Mouse (Mus musculus): ENCODE measurements around the gene Nhlrc4. TPM values are rescaled to one million over a fixed set of nuclear protein-coding genes. Genes with fewer than 3 reads are reported as not detected.
A peak's percentile ranks its signal among the peaks of the same experiment; 100 is the strongest.

The Nhlrc4 gene
- polyA plus RNA-seq, 1 experiment from 2014 or later: 4.5 TPM

DNA sequence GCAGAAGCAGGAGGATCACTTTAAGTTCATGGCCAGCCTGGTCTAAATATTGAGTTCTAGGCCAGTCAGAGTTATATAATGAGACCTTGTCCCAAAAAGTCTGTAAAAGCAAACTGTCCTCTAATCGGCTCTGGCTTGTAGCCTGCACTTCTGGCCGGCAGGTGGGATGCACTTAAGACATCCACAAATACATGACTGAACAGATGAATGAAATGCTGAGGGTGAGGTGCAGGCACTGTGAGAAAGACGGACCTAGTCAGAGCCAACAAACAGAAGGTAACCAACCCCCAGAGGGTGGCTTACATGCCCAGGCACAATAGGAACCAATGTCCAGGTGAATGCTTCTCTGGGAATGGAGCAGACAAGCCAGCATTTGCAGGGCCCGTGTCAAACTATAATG, 30.5 kb downstream of the Nhlrc4 start:
- WGBS: 66% methylated on average over 4 of the region's 4 CpGs
- TF ChIP-seq EP300 (IDR thresholded peaks at IDR 0.05): no peak
- no peak for TF ChIP-seq CTCF (IDR thresholded peaks at IDR 0.05)
- no peak overlapping the region for H3K9ac ChIP-seq (replicated peaks; ENCODE audit: low read depth)
- ATAC-seq (no peak), DNase-seq (ENCODE audit: low spot score) (no peak)
- peak overlapping the region; percentile 10; the same call in 1 of the 2 replicates for H3K27ac ChIP-seq (ENCODE audit: low read length)
- no peak overlapping the region for H3K4me2 ChIP-seq (replicated peaks; ENCODE audit: low read depth, low read length)
- H3K36me3 ChIP-seq (ENCODE audit: insufficient read depth, low read length): no peaks in the 10 kb centered on the region
- no peaks in the 10 kb centered on the region for H3K27me3 ChIP-seq (replicated peaks; ENCODE audit: insufficient read depth, low read length)
- H3K4me1 ChIP-seq (ENCODE audit: insufficient read depth, low read depth, low read length): peaks cover 8% of the 10 kb centered on the region; the same call in 1 of the 2 replicates
- no peaks in the 10 kb centered on the region for H3K9me3 ChIP-seq (ENCODE audit: low read length)
- no peak overlapping the region for H3K4me3 ChIP-seq (ENCODE audit: low read depth, low read length)

DNA sequence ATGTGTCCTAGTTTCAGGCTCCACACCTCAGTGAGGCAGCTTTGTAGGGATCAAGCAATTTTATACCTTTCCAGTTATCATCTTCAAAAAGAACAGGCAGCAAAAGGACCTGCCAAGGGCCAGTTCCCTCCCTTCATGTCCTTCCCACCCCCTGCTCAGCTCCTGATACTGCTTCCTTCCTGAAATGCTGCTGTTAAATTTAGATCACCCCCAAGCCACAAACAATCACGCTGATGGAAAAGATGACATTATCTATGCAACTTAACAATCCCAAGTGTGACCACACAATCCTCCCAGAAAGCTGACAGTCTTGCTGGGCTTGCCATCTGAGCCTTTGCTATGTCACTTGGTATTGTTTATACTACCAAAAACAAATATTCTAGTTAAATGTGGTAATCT, 30.9 kb downstream of the Nhlrc4 start:
- Histone ChIP-seq H3K4me2 (replicated peaks; ENCODE audit: low read depth, low read length) (0 out of 2 replicates have a peak overlapping the region, but pooled peaks have one; percentile 9), H3K27me3 (replicated peaks; ENCODE audit: insufficient read depth, low read length) (no peaks in the 10 kb centered on the region), H3K4me3 (ENCODE audit: low read depth, low read length) (no peak overlapping the region), H3K9ac (replicated peaks; ENCODE audit: low read depth) (no peak overlapping the region), H3K36me3 (ENCODE audit: insufficient read depth, low read length) (no peaks in the 10 kb centered on the region), H3K9me3 (ENCODE audit: low read length) (no peaks in the 10 kb centered on the region), H3K4me1 (ENCODE audit: insufficient read depth, low read depth, low read length) (peaks cover 8% of the 10 kb centered on the region; the same call in 1 of the 2 replicates), H3K27ac (ENCODE audit: low read length) (peak overlapping the region; percentile 10; the same call in 1 of the 2 replicates)
- DNase-seq (ENCODE audit: low spot score) (peak; percentile 31), ATAC-seq (no peak)
- TF ChIP-seq CTCF (IDR thresholded peaks at IDR 0.05) (no peak), EP300 (IDR thresholded peaks at IDR 0.05) (peak; percentile 56)
- 43% methylated on average over 1 of the region's 1 CpGs for WGBS

DNA sequence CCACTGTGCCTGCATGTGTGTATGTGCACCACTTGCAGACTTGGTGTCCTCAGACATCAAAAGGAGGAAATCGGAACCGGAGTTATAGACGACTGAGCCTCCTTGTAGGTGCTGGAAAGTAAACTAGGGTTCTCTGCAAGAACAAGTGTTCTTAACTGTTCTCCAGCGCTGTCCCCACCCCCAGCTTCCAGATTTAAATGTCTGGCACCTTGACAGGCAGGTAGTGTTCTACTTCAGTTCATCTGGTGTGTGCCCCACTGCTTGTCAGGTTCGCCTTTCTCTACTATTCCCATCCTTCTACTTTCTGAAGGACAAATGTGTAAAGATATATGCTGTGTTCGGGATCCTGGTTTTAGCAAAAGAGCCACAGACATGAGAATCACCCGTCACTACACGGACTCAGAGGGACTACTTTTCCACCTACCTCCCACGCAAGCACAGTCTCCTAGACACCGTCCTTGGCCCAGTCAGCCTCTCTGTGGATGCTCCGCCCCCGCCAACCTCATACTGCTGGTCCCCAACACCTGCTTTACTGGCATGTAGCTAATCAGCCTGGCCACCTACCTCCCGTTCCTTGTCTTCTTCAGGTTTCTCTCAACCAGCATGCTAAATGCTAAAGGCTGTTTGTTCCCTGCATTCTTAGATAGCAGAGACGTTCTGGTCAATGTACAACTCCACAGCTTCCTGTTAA, 31.4 kb downstream of the Nhlrc4 start:
- no peak overlapping the region for H3K27ac ChIP-seq (ENCODE audit: low read length)
- H3K36me3 ChIP-seq (ENCODE audit: insufficient read depth, low read length): no peaks in the 10 kb centered on the region
- no peak overlapping the region for H3K9ac ChIP-seq (replicated peaks; ENCODE audit: low read depth)
- no peak for TF ChIP-seq CTCF (IDR thresholded peaks at IDR 0.05)
- no peak for TF ChIP-seq EP300 (IDR thresholded peaks at IDR 0.05)
- H3K9me3 ChIP-seq (ENCODE audit: low read length): no peaks in the 10 kb centered on the region
- no peaks in the 10 kb centered on the region for H3K27me3 ChIP-seq (replicated peaks; ENCODE audit: insufficient read depth, low read length)
- ATAC-seq (no peak), DNase-seq (ENCODE audit: low spot score) (peak; percentile 49)
- H3K4me3 ChIP-seq (ENCODE audit: low read depth, low read length): no peak overlapping the region
- 62% methylated on average over 14 of the region's 14 CpGs for WGBS
- peaks cover 8% of the 10 kb centered on the region; the same call in 1 of the 2 replicates for H3K4me1 ChIP-seq (ENCODE audit: insufficient read depth, low read depth, low read length)
- H3K4me2 ChIP-seq (replicated peaks; ENCODE audit: low read depth, low read length): 0 out of 2 replicates have a peak overlapping the region, but pooled peaks have one; percentile 9

DNA sequence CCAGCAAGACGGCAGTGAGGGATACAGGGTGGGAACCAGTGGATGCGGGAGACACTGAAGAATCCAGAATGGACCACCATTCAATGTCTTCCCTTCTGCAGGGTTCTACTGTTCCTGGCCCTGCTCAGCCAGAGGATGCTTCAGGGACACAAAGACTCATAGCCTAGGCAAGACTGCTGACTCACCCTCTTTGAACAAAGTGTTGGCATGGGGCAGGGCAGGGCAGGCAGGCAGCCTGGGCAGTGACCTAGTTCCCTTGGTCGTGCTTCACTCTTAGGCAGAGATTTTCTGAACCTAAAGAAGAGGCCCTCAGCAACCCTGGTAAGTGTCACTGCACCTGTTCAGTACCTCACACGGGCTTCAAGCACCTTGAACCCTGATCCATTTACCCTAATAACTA, 32.9 kb downstream of the Nhlrc4 start:
- Histone ChIP-seq H3K4me2 (replicated peaks; ENCODE audit: low read depth, low read length) (no peak overlapping the region), H3K9ac (replicated peaks; ENCODE audit: low read depth) (no peak overlapping the region), H3K4me1 (ENCODE audit: insufficient read depth, low read depth, low read length) (no peaks in the 10 kb centered on the region; the same call in 1 of the 2 replicates), H3K27ac (ENCODE audit: low read length) (no peak overlapping the region), H3K4me3 (ENCODE audit: low read depth, low read length) (no peak overlapping the region), H3K27me3 (replicated peaks; ENCODE audit: insufficient read depth, low read length) (no peaks in the 10 kb centered on the region), H3K36me3 (ENCODE audit: insufficient read depth, low read length) (no peaks in the 10 kb centered on the region), H3K9me3 (ENCODE audit: low read length) (no peaks in the 10 kb centered on the region)
- peak; percentile 55 for DNase-seq (ENCODE audit: low spot score)
- no peak for TF ChIP-seq CTCF (IDR thresholded peaks at IDR 0.05)
- no peak for TF ChIP-seq EP300 (IDR thresholded peaks at IDR 0.05)
- 72% methylated on average over 4 of the region's 4 CpGs for WGBS
- ATAC-seq: peak; percentile 65

DNA sequence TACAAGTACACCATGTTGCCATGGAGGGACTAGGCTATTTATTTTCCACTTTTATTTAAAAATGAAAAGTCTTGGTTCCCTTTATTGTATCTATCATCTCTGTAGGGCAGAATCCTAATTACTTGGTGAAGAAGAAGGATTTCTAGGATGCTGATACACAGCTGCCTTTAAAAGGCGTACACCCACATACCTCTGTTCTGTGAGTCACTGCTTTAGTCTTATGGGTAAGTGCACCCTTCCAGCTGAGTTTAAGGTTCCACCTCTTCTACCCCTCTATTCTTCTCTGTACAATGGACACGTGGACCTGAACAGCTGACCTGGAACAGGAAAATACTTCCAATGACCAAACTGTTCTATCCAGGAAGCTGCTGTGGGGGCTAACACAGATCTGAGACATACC, 37.1 kb downstream of the Nhlrc4 start:
- Histone ChIP-seq H3K4me2 (replicated peaks; ENCODE audit: low read depth, low read length) (no peak overlapping the region), H3K4me1 (ENCODE audit: insufficient read depth, low read depth, low read length) (no peaks in the 10 kb centered on the region), H3K27me3 (replicated peaks; ENCODE audit: insufficient read depth, low read length) (no peaks in the 10 kb centered on the region), H3K9me3 (ENCODE audit: low read length) (no peaks in the 10 kb centered on the region), H3K27ac (ENCODE audit: low read length) (no peak overlapping the region), H3K36me3 (ENCODE audit: insufficient read depth, low read length) (no peaks in the 10 kb centered on the region), H3K9ac (replicated peaks; ENCODE audit: low read depth) (no peak overlapping the region), H3K4me3 (ENCODE audit: low read depth, low read length) (no peak overlapping the region)
- TF ChIP-seq EP300 (IDR thresholded peaks at IDR 0.05): no peak
- TF ChIP-seq CTCF (IDR thresholded peaks at IDR 0.05): no peak
- 91% methylated on average over 2 of the region's 2 CpGs for WGBS
- DNase-seq (ENCODE audit: low spot score): no peak
- ATAC-seq: no peak

DNA sequence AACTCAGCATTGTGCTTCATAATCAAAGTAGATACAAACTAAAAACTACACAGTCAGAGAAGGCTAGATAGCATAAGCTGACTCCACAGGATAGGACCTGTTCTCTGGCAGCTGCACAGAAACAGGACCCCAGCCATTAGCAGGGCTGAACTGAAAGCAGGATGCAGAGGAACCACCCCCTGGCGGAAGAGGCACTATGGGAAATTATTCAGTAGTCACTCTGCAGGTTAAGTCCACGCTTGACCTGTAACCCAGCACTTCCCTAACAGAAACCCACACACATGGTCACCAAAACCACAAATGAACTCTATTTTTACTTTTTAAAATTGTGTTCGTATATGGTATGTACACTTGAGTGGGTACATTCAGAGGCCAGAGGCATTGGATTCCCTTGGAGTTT, 41.7 kb downstream of the Nhlrc4 start:
- H3K36me3 ChIP-seq (ENCODE audit: insufficient read depth, low read length): no peaks in the 10 kb centered on the region
- ATAC-seq (no peak), DNase-seq (ENCODE audit: low spot score) (no peak)
- TF ChIP-seq CTCF (IDR thresholded peaks at IDR 0.05): no peak
- no peak for TF ChIP-seq EP300 (IDR thresholded peaks at IDR 0.05)
- H3K4me2 ChIP-seq (replicated peaks; ENCODE audit: low read depth, low read length): no peak overlapping the region
- H3K9me3 ChIP-seq (ENCODE audit: low read length): no peaks in the 10 kb centered on the region
- H3K27ac ChIP-seq (ENCODE audit: low read length): no peak overlapping the region
- WGBS: 90% methylated on average over 3 of the region's 3 CpGs
- H3K9ac ChIP-seq (replicated peaks; ENCODE audit: low read depth): no peak overlapping the region
- H3K4me3 ChIP-seq (ENCODE audit: low read depth, low read length): no peak overlapping the region
- no peaks in the 10 kb centered on the region for H3K27me3 ChIP-seq (replicated peaks; ENCODE audit: insufficient read depth, low read length)
- H3K4me1 ChIP-seq (ENCODE audit: insufficient read depth, low read depth, low read length): no peaks in the 10 kb centered on the region
